ENCODE assay signal across 8 mouse cellular contexts in genomic region chr13:21200043-21200999, GRCm38 (mm10). TPM values are rescaled to one million over a fixed set of nuclear protein-coding genes. Genes with fewer than 3 reads are reported as not detected.
A peak's percentile ranks its signal among the peaks of the same experiment; 100 is the strongest.
DNase-seq lines count a peak whose midpoint lies in the region; ATAC-seq lines count a peak whose summit lies in the region.

No protein-coding gene starts in this region.

- peak; percentile 94 for DNase-seq in adipocyte (ENCODE audit: low spot score)
- peak; percentile 96 for DNase-seq in embryo, embryonic 10 days (ENCODE audit: low spot score)
- DNase-seq in gastrocnemius, postnatal 14 days = peak; percentile 88
- DNase-seq in intestine, embryonic 14.5 days (ENCODE audit: low spot score) = peak; percentile 100
- DNase-seq in left cerebral cortex, postnatal 14 days (ENCODE audit: low spot score in 2 of 2) = peak; percentile 94 to 97
- DNase-seq in mesoderm, embryonic 11.5 days (ENCODE audit: low read depth, low spot score) = peak; percentile 95
- peak; percentile 89 to 93 for DNase-seq in right cerebral cortex, postnatal 36 days (ENCODE audit: low spot score in 2 of 2)
- peak; percentile 94 for DNase-seq in yolk sac, embryonic 10.5 days (ENCODE audit: low spot score)

- intact Hi-C loops in gastrocnemius, postnatal 14 days (cut with DNase I; ENCODE audit: low total_unique reads) = no loop called here
- intact Hi-C loops in left cerebral cortex, postnatal 14 days (cut with DNase I) = loop anchor here (2.0 kb wide), 2 partner anchors 74 to 126 kb away; no protein-coding TSS in a partner anchor

- peak overlapping the region; percentile 51 for H3K4me2 ChIP-seq in intestine, embryonic 14.5 days (ENCODE audit: low read length)

- peak overlapping the region; percentile 75 for H3K27ac ChIP-seq in intestine, embryonic 14.5 days (ENCODE audit: low read depth)

- H3K27me3 ChIP-seq in intestine, embryonic 14.5 days (replicated peaks; ENCODE audit: control insufficient read depth, insufficient read depth, low read length) = no peaks in the 10 kb centered on the region

- peaks cover 4% of the 10 kb centered on the region; the same call in 1 of the 2 replicates for H3K36me3 ChIP-seq in intestine, embryonic 14.5 days (ENCODE audit: control insufficient read depth, insufficient read depth, low read length)

- 6% methylated on average over 48 of the region's 48 CpGs for WGBS in intestine, embryonic 14.5 days

- peak overlapping the region; percentile 79 for H3K4me3 ChIP-seq in intestine, embryonic 14.5 days (ENCODE audit: low read depth, low read length)

- H3K4me1 ChIP-seq in intestine, embryonic 14.5 days (replicated peaks; ENCODE audit: control insufficient read depth, insufficient read depth, low read length) = peaks cover 6% of the 10 kb centered on the region; the same call in 1 of the 2 replicates

- peaks cover 3% of the 10 kb centered on the region; the same call in 1 of the 2 replicates for H3K9me3 ChIP-seq in intestine, embryonic 14.5 days (ENCODE audit: control insufficient read depth, low read length)

- H3K9ac ChIP-seq in intestine, embryonic 14.5 days (ENCODE audit: low read length) = peak overlapping the region; percentile 72

- peak; percentile 98 for ATAC-seq in intestine, embryonic 14.5 days (replicated peaks; ENCODE audit: low FRiP score, low TSS enrichment, low read depth)

RNA-seq across cellular contexts. Expression of gene Trim27, which starts 21.1 kb away (rescaled TPM):
- total RNA-seq in gastrocnemius, postnatal 14 days (2021) = 10 to 100 TPM; 22.2 to 26.4 TPM
- polyA plus RNA-seq in intestine, embryonic 14.5 days (2014; fragmentation: Nextera tagmentation; extraction: Ambion mirVana) = 167 and 169 TPM in 2 replicates
- 10 to 100 TPM; 35.7 to 42.3 TPM for total RNA-seq in left cerebral cortex, postnatal 14 days (2021)

RNA-seq across cellular contexts. Expression of gene Olfr1368, which starts 54.7 kb away (rescaled TPM):
- total RNA-seq in gastrocnemius, postnatal 14 days (2021) = not detected
- not detected in 2 replicates for polyA plus RNA-seq in intestine, embryonic 14.5 days (2014; fragmentation: Nextera tagmentation; extraction: Ambion mirVana)
- not detected for total RNA-seq in left cerebral cortex, postnatal 14 days (2021)

Comparison
In these comparisons a context has a peak if more than half of its experiments do, and no peak if none do; other contexts are left out.
1. Peak in every context shown above with its lines: DNase-seq, ATAC-seq, H3K4me3 ChIP-seq and H3K27ac ChIP-seq.